Mouse (Mus musculus) stomach, embryonic 14.5 days (tissue): ENCODE results near the gene Ralgds. TPM values are rescaled to one million over a fixed set of nuclear protein-coding genes. Genes with fewer than 3 reads are reported as not detected.

Source experiments
- ATAC-seq: fragments of 200-750 bp; cut with Nextera tagmentation; 2 replicates; pipeline ENCODE4 v1.8.0; 2017; ENCODE audit warnings: low read depth, moderate TSS enrichment; ENCODE audit not compliant: insufficient number of reproducible peaks, insufficient read depth, low FRiP score
- H3K27ac ChIP-seq: fragments of 300-500 bp; sonication (generic); 2 replicates; pipeline ENCODE4 v1.5.1; 2014; ENCODE audit warnings: mild to moderate bottlenecking, low read length, moderate library complexity, mixed read lengths
- H3K27me3 ChIP-seq: fragments of 300-500 bp; sonication (generic); 2 replicates; pipeline ENCODE4 v1.6.1; 2014; ENCODE audit warnings: low read length, control low read depth, mixed read lengths; ENCODE audit not compliant: control insufficient read depth, insufficient read depth
- H3K36me3 ChIP-seq: fragments of 300-500 bp; sonication (generic); 2 replicates; pipeline ENCODE4 v1.6.1; 2014; ENCODE audit warnings: mild to moderate bottlenecking, control low read depth, low read length, moderate library complexity, mixed read lengths; ENCODE audit not compliant: control insufficient read depth, insufficient read depth
- H3K4me1 ChIP-seq: fragments of 300-500 bp; sonication (generic); 2 replicates; pipeline ENCODE4 v1.6.1; 2014; ENCODE audit warnings: low read length, control low read depth, mixed read lengths; ENCODE audit not compliant: control insufficient read depth, insufficient read depth
- H3K4me2 ChIP-seq: fragments of 300-500 bp; sonication (generic); replicated peaks from 2 replicates; pipeline ENCODE4 v1.6.1; 2014; ENCODE audit warnings: low read depth, low read length, control low read depth
- H3K4me3 ChIP-seq: fragments of 300-500 bp; sonication (generic); 2 replicates; pipeline ENCODE4 v1.5.1; 2014; ENCODE audit warnings: low read depth, low read length, control low read depth
- H3K9ac ChIP-seq: fragments of 300-500 bp; sonication (generic); replicated peaks from 2 replicates; pipeline ENCODE4 v1.6.1; 2014; ENCODE audit warnings: low read depth, mild to moderate bottlenecking, control low read depth, low read length, moderate library complexity, mixed read lengths
- H3K9me3 ChIP-seq: fragments of 300-500 bp; sonication (generic); 2 replicates; pipeline ENCODE4 v1.6.1; 2016; ENCODE audit warnings: low read depth, low read length, control low read depth; ENCODE audit not compliant: control insufficient read depth
- WGBS: fragments of 180-500 bp; shearing (Covaris S2); extraction: QIAGEN DNeasy Blood & Tissue Kit; methylation state at CpG from one replicate; pipeline ENCODE4 v1.1.7; 2014; 5-methylcytosine and 5-hydroxymethylcytosine counted together
- polyA plus RNA-seq: library from polyadenylated mRNA; unstranded; fragments of >200 nt; fragmentation: Nextera tagmentation; extraction: Ambion mirVana; gene quantifications from 2 replicates; pipeline ENCODE4 v1.2.1, GENCODE M21; 2014

Gene Ralgds
- polyA plus RNA-seq, 1 experiment from 2014 or later: 38.6 TPM

DNA sequence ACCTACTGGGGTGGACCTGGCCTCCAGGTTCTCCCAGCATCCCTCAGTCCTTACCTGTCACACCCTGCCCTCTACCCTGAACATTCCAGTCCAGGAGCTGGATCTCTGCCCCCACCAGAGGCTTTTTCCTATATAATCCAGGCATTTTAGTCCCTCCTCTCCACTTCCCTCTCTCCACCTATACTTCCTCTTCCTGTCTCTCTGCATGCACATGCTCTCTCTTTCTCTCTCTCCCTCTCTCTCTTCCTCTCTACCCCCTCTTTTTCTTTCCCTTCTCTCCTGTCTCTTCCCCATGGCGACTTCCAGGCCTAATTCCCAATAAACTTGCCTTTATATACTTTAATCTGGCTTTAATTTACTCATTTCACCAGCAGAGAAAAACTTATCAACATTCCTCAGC, 75.6 kb downstream of the Ralgds start:
- no peak overlapping the region for H3K27ac ChIP-seq
- H3K4me3 ChIP-seq: no peak overlapping the region
- no peaks in the 10 kb centered on the region for H3K36me3 ChIP-seq
- no peaks in the 10 kb centered on the region for H3K27me3 ChIP-seq
- 43% methylated on average over 1 of the region's 1 CpGs for WGBS
- peaks cover 2% of the 10 kb centered on the region; the same call in 1 of the 2 replicates for H3K4me1 ChIP-seq
- ATAC-seq: no peak
- H3K9me3 ChIP-seq: no peaks in the 10 kb centered on the region
- H3K9ac ChIP-seq: no peak overlapping the region
- H3K4me2 ChIP-seq: no peak overlapping the region

DNA sequence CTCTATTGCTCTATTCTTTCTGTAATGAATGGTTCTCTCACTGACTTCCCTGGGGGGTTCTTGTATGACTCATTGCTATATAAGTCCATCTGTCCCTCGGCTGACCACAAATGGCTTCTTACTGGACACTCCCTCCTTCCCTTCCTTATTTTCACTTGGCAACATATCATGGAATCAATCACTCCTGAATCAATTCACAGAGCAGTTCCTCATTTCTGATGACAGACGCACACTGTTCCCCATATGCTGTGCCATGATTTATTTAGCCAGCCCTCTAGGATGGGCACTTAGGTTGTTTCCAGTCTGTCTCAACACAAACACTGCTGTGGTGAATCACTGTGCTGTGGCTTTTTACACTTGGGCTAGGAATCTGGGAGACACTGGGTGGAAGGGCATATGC, 78.6 kb downstream of the Ralgds start:
- H3K4me1 ChIP-seq: no peaks in the 10 kb centered on the region
- no peaks in the 10 kb centered on the region for H3K36me3 ChIP-seq
- no peak overlapping the region for H3K4me3 ChIP-seq
- H3K4me2 ChIP-seq: no peak overlapping the region
- ATAC-seq: no peak
- 69% methylated on average over 2 of the region's 2 CpGs for WGBS
- no peak overlapping the region for H3K9ac ChIP-seq
- no peaks in the 10 kb centered on the region for H3K27me3 ChIP-seq
- H3K9me3 ChIP-seq: no peaks in the 10 kb centered on the region
- H3K27ac ChIP-seq: no peak overlapping the region

DNA sequence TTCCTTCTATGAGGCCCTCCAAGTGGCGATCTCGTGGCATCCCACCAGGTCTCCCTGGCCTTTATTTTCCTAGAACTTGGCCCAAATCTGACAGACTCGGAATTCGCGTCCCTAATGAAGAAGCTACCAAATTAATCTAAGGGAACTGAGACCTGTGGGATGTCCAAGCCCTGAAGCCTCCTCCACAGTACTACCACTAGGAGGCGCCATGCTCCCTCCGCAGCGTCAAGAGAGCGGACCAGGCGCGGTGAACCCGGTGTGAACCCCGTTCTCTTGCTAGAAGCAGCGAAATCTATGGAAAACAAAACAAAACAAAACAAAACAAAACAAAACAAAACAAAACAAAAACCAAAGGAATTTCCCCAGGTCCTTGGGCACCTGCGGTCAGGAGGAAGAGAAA, 79.9 kb downstream of the Ralgds start:
- no peak for ATAC-seq
- 0 out of 2 replicates have a peak, but pooled peaks cover under 1% of the 10 kb centered on the region for H3K4me1 ChIP-seq
- WGBS: 8% methylated on average over 15 of the region's 15 CpGs
- H3K27me3 ChIP-seq: no peaks in the 10 kb centered on the region
- H3K9ac ChIP-seq: no peak overlapping the region
- no peak overlapping the region for H3K4me3 ChIP-seq
- H3K36me3 ChIP-seq: no peaks in the 10 kb centered on the region
- H3K4me2 ChIP-seq: peak overlapping the region; percentile 18; the same call in 1 of the 2 replicates
- H3K9me3 ChIP-seq: no peaks in the 10 kb centered on the region
- no peak overlapping the region for H3K27ac ChIP-seq

DNA sequence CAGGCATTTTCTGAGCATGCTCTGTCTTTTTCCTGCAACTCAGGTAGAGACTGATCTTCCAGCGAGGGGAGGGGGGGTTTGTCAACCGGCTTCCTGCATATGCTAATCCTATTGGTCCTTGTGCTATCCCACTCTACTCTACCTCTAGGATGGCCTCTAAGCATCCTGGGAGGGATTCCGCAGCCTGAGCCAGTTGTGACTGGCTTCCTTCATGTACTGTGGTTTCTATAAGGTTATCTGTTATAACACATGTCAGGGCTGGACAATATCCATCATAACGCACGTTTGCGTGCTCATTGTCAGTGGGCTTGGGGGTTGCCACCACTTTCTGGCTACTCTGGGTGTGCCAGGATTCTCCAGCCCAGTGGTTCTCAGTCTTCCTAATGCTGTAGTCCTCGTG, 83.1 kb downstream of the Ralgds start:
- no peak for ATAC-seq
- WGBS: 73% methylated on average over 7 of the region's 7 CpGs
- Histone ChIP-seq H3K9me3 (no peaks in the 10 kb centered on the region), H3K4me1 (peaks cover 17% of the 10 kb centered on the region), H3K4me2 (no peak overlapping the region), H3K9ac (no peak overlapping the region), H3K36me3 (no peaks in the 10 kb centered on the region), H3K27me3 (no peaks in the 10 kb centered on the region), H3K27ac (no peak overlapping the region), H3K4me3 (no peak overlapping the region)

DNA sequence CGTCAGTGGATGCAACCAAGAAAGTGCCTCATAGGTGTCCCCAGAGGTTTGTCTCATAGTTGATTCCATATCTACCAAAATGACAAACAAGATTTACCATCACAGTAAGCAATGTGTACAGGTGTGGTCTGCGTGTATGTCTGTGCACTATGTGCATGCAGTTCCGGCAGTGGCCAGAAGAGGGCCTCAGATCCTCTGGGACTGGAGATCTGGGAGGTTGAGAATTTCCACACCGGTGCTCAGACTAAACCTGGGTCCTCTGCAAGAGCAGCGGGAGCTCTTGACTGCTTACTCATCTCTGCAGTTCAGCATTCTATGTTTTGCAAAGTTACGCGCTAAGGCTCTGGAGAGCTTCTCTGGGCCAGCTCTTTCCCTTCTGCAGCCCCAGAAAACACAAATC, 84.1 kb downstream of the Ralgds start:
- H3K4me2 ChIP-seq: no peak overlapping the region
- no peak for ATAC-seq
- no peak overlapping the region for H3K9ac ChIP-seq
- no peak overlapping the region for H3K4me3 ChIP-seq
- no peaks in the 10 kb centered on the region for H3K9me3 ChIP-seq
- peaks cover 17% of the 10 kb centered on the region for H3K4me1 ChIP-seq
- 91% methylated on average over 7 of the region's 7 CpGs for WGBS
- H3K27ac ChIP-seq: no peak overlapping the region
- no peaks in the 10 kb centered on the region for H3K36me3 ChIP-seq
- H3K27me3 ChIP-seq: no peaks in the 10 kb centered on the region

DNA sequence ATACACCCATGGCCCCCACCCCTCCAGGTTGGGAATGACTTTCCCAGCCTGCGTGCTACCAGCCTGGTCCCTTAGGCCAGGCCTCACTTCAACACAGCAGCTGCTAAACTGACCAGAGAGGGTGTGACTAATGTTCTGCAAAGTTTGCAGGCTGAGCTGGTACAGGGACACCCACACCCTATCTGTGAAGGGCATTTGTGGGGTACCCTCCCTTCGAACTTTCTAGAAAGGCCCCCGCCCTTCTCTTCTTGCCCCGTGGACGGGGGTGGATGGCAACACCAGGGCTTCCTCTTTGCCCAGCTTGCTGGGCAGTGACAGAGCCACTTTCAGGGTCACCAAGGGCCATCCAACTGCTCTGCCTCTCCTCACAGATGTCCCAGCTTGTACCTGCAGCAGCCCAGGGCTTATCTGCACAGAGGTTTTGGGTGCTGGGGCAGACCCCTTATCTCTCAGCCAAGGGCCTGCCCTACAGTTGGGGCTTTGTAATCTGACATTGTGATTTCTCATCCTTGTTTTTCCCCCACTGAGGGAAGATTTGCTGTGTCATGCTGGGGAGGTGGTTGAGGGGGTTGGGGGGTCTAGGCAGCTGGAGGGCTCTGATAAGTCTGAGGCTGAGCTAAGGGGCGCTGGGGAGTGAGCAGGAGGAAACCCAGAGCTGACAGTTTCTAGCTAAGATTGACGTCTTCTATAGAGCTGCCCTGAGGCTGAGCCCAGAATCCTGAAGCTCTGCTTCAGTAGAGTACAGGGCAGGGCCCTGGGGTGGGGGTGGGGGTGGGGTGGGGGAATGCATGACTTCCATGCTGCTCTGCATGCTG, 85.0 kb downstream of the Ralgds start:
- H3K27ac ChIP-seq: no peak overlapping the region
- no peak overlapping the region for H3K4me3 ChIP-seq
- WGBS: 70% methylated on average over 7 of the region's 7 CpGs
- peak; percentile 57; the same call in 1 of the 2 replicates for ATAC-seq
- no peaks in the 10 kb centered on the region for H3K36me3 ChIP-seq
- H3K9ac ChIP-seq: no peak overlapping the region
- peaks cover 17% of the 10 kb centered on the region for H3K4me1 ChIP-seq
- H3K4me2 ChIP-seq: no peak overlapping the region
- H3K9me3 ChIP-seq: no peaks in the 10 kb centered on the region
- no peaks in the 10 kb centered on the region for H3K27me3 ChIP-seq

DNA sequence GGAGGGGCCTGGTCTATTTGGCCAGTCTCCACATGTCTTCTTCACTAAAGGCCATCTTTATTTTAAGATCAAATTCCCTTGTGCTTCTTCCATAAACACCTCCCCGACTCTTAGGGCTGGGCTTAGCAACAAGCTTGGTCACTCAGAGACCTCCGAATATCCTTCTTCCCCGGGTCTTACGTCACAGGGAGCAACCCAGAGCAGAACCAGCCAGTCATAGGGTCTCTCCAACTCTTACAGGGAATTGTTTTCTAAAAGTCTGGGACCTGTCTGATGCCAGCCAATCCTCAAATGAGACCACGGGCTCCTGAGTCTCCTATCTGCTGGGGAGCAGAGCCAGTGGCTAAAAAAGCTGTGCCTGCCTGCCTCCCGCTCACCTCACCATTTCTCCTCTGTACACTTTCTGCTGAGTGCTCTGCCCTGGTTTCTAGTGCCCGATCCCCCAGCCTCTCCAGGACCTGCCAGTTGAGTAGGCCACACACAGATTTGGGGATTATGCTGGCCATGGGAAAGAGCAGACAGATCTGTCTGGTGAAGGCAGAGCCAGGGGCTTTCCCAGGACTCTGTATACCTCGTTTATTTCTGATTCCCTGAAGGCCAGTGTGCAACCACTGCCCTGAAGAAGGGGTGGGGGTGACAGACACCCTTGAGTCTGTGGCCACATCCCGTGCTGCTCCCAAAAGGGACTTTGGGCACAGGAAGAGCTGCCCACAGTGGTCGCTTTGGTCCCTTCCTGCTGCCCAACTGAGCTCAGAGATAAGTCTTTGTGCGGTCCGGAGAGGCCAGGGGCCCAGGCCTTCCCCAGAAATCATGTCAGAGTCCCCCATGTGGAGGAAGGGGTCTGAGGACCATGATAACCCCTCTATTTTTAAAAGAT, 86.0 kb downstream of the Ralgds start:
- 56% methylated on average over 12 of the region's 12 CpGs for WGBS
- Histone ChIP-seq H3K27me3 (no peaks in the 10 kb centered on the region), H3K36me3 (no peaks in the 10 kb centered on the region), H3K4me2 (no peak overlapping the region), H3K9ac (no peak overlapping the region), H3K27ac (no peak overlapping the region), H3K4me3 (no peak overlapping the region), H3K4me1 (peaks cover 17% of the 10 kb centered on the region), H3K9me3 (no peaks in the 10 kb centered on the region)
- no peak for ATAC-seq

DNA sequence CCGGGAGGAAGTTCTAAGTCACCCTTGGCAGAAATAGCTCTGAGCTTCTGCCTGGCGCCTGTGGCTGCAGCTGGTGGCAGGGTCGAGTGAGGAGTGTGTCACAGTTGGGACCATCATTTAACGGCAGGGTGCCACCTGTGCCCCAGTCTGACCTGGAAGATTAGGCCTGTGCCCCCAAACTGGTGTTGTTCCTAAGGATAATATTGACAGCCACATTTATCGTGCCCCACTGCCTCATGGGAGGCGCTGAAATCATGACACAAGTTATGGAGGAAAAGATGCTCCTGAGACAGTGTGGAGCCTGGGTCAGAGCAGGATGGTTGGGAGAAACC, 86.6 kb downstream of the Ralgds start:
- Histone ChIP-seq H3K27ac (no peak overlapping the region), H3K36me3 (no peaks in the 10 kb centered on the region), H3K4me2 (no peak overlapping the region), H3K9me3 (no peaks in the 10 kb centered on the region), H3K4me3 (no peak overlapping the region), H3K4me1 (peaks cover 17% of the 10 kb centered on the region), H3K9ac (no peak overlapping the region), H3K27me3 (no peaks in the 10 kb centered on the region)
- WGBS: 75% methylated on average over 6 of the region's 6 CpGs
- ATAC-seq: no peak
